Mouse (Mus musculus): ENCODE data around the gene Efna2. TPM values are rescaled to one million over a fixed set of nuclear protein-coding genes. Genes with fewer than 3 reads are reported as not detected.

The Efna2 gene
- polyA plus RNA-seq, 2 experiments from 2014 or later = not detected

GRCm38 (mm10) chr10:80238306-80238705, 59.0 kb downstream of the Efna2 start:
- no peak for ATAC-seq

Other genes with a start within 250 kb of the Efna2 start
- 10 to 100 TPM; 63.9 to 70.0 TPM for gene Wdr18, start 219.3 kb upstream of the Efna2 start, polyA plus RNA-seq (2017; shearing (Covaris generic))
- not detected for gene Grin3b, start 208.8 kb upstream of the Efna2 start, polyA plus RNA-seq (2017; shearing (Covaris generic))
- 1 to 10 TPM; 1.9 to 3.8 TPM for gene Tmem259, start 195.2 kb upstream of the Efna2 start, polyA plus RNA-seq (2017; shearing (Covaris generic))
- gene Cnn2, start 190.9 kb upstream of the Efna2 start, polyA plus RNA-seq (2017; shearing (Covaris generic)) = 100 to 1,000 TPM; 828 to 877 TPM
- 10 to 100 TPM; 13.2 to 17.0 TPM for gene Abca7, start 183.0 kb upstream of the Efna2 start, polyA plus RNA-seq (2017; shearing (Covaris generic))
- gene Arhgap45, start 162.8 kb upstream of the Efna2 start, polyA plus RNA-seq (2017; shearing (Covaris generic)) = 100 to 1,000 TPM; 196 to 326 TPM
- gene Polr2e, start 139.7 kb upstream of the Efna2 start, polyA plus RNA-seq (2017; shearing (Covaris generic)) = 100 to 1,000 TPM; 174 to 175 TPM
- gene Gpx4, start 132.3 kb upstream of the Efna2 start, polyA plus RNA-seq (2017; shearing (Covaris generic)) = 100 to 1,000 TPM; 346 to 370 TPM
- gene Sbno2, start 73.9 kb upstream of the Efna2 start, polyA plus RNA-seq (2017; shearing (Covaris generic)) = 10 to 100 TPM; 26.8 to 32.5 TPM
- 10 to 100 TPM; 22.1 to 25.4 TPM for gene Stk11, start 63.7 kb upstream of the Efna2 start, polyA plus RNA-seq (2017; shearing (Covaris generic))
- 100 to 1,000 TPM; 338 to 428 TPM for gene Atp5d, start 40.9 kb upstream of the Efna2 start, polyA plus RNA-seq (2017; shearing (Covaris generic))
- under 1 TPM; 0.74 to 0.96 TPM for gene Cbarp, start 38.6 kb upstream of the Efna2 start, polyA plus RNA-seq (2017; shearing (Covaris generic))
- gene Midn, start 31.2 kb upstream of the Efna2 start, polyA plus RNA-seq (2017; shearing (Covaris generic)) = 1 to 10 TPM; 7.3 to 9.2 TPM
- gene Cirbp, start 13.5 kb upstream of the Efna2 start, polyA plus RNA-seq (2017; shearing (Covaris generic)) = 100 to 1,000 TPM; 132 to 177 TPM
- gene 1600002K03Rik, start 6.5 kb upstream of the Efna2 start, polyA plus RNA-seq (2017; shearing (Covaris generic)) = 10 to 100 TPM; 18.0 to 22.7 TPM
- gene Mum1, start 47.0 kb downstream of the Efna2 start, polyA plus RNA-seq (2017; shearing (Covaris generic)) = 10 to 100 TPM; 59.5 to 75.7 TPM
- gene Ndufs7, start 69.6 kb downstream of the Efna2 start, polyA plus RNA-seq (2017; shearing (Covaris generic)) = 100 to 1,000 TPM; 205 to 250 TPM
- gene Gamt, start 81.5 kb downstream of the Efna2 start, polyA plus RNA-seq (2017; shearing (Covaris generic)) = under 1 TPM in 1 of 2 experiments, not detected in 1; 0.34 TPM
- 10 to 100 TPM; 15.4 to 19.6 TPM for gene Dazap1, start 82.0 kb downstream of the Efna2 start, polyA plus RNA-seq (2017; shearing (Covaris generic))
- gene Rps15, start 113.0 kb downstream of the Efna2 start, polyA plus RNA-seq (2017; shearing (Covaris generic)) = 1,000 to 10,000 TPM; 1,256 to 1,612 TPM
- gene Apc2, start 116.5 kb downstream of the Efna2 start, polyA plus RNA-seq (2017; shearing (Covaris generic)) = under 1 TPM in 1 of 2 experiments, not detected in 1; 0.82 TPM
- gene 2310011J03Rik, start 141.1 kb downstream of the Efna2 start, polyA plus RNA-seq (2017; shearing (Covaris generic)) = 10 to 100 TPM; 44.0 to 54.5 TPM
- gene Pcsk4, start 150.0 kb downstream of the Efna2 start, polyA plus RNA-seq (2017; shearing (Covaris generic)) = 10 to 100 TPM in 1 of 2 experiments, 1 to 10 TPM in 1; 6.7 to 11.9 TPM
- gene Reep6, start 150.5 kb downstream of the Efna2 start, polyA plus RNA-seq (2017; shearing (Covaris generic)) = not detected
- gene Adamtsl5, start 168.9 kb downstream of the Efna2 start, polyA plus RNA-seq (2017; shearing (Covaris generic)) = not detected
- gene Plk5, start 177.0 kb downstream of the Efna2 start, polyA plus RNA-seq (2017; shearing (Covaris generic)) = not detected
- gene Mex3d, start 208.2 kb downstream of the Efna2 start, polyA plus RNA-seq (2017; shearing (Covaris generic)) = 1 to 10 TPM in 1 of 2 experiments, under 1 TPM in 1; 0.62 to 1.2 TPM
- 10 to 100 TPM; 23.6 to 32.0 TPM for gene Mbd3, start 220.1 kb downstream of the Efna2 start, polyA plus RNA-seq (2017; shearing (Covaris generic))
- 100 to 1,000 TPM; 327 to 363 TPM for gene Uqcr11, start 227.3 kb downstream of the Efna2 start, polyA plus RNA-seq (2017; shearing (Covaris generic))